Mouse (Mus musculus): Measurements from ENCODE around the gene Prrx1. TPM values are rescaled to one million over a fixed set of nuclear protein-coding genes. Genes with fewer than 3 reads are reported as not detected.
A peak's percentile ranks its signal among the peaks of the same experiment; 100 is the strongest.

Prrx1 gene
- polyA plus RNA-seq, 1 experiment from 2014 or later, result 9.1 TPM

- Histone ChIP-seq H3K4me2 (no peak overlapping the region), H3K4me3 (ENCODE audit: low read depth, low read length) (no peak overlapping the region), H3K9me3 (replicated peaks; ENCODE audit: control insufficient read depth, low read length) (no peaks in the 10 kb centered on the region), H3K9ac (ENCODE audit: low read depth, low read length) (no peak overlapping the region), H3K36me3 (ENCODE audit: control insufficient read depth, insufficient read depth, low read length) (no peaks in the 10 kb centered on the region), H3K27me3 (ENCODE audit: control insufficient read depth, insufficient read depth, low read length) (peaks cover 18% of the 10 kb centered on the region; the same call in 1 of the 2 replicates), H3K4me1 (ENCODE audit: control insufficient read depth, insufficient read depth, low read length) (peaks cover 7% of the 10 kb centered on the region), H3K27ac (ENCODE audit: low read depth, low read length) (no peak overlapping the region)
- ATAC-seq (replicated peaks; ENCODE audit: insufficient number of reproducible peaks, low FRiP score, low TSS enrichment), result no peak
- 0% methylated on average over 1 of the region's 1 CpGs for WGBS (ENCODE audit: insufficient replicate concordance)
Measured at GRCm38 (mm10) chr1:163316920-163317319, 3.4 kb upstream of the Prrx1 start.

- 0 out of 2 replicates have a peak overlapping the region, but pooled peaks have one; percentile 31 for H3K27ac ChIP-seq (ENCODE audit: low read depth, low read length)
- WGBS (ENCODE audit: insufficient replicate concordance), result under 1% methylated on average over 23 of the region's 23 CpGs
- peaks cover 29% of the 10 kb centered on the region for H3K27me3 ChIP-seq (ENCODE audit: control insufficient read depth, insufficient read depth, low read length)
- no peak for ATAC-seq (replicated peaks; ENCODE audit: insufficient number of reproducible peaks, low FRiP score, low TSS enrichment)
- no peaks in the 10 kb centered on the region for H3K36me3 ChIP-seq (ENCODE audit: control insufficient read depth, insufficient read depth, low read length)
- H3K9ac ChIP-seq (ENCODE audit: low read depth, low read length), result peak overlapping the region; percentile 46; the same call in 1 of the 2 replicates
- peaks cover 7% of the 10 kb centered on the region for H3K4me1 ChIP-seq (ENCODE audit: control insufficient read depth, insufficient read depth, low read length)
- no peaks in the 10 kb centered on the region for H3K9me3 ChIP-seq (replicated peaks; ENCODE audit: control insufficient read depth, low read length)
- H3K4me2 ChIP-seq, result peak overlapping the region; percentile 97
- H3K4me3 ChIP-seq (ENCODE audit: low read depth, low read length), result peak overlapping the region; percentile 64
Measured at GRCm38 (mm10) chr1:163314829-163315301, 1.4 kb upstream of the Prrx1 start.

GRCm38 (mm10) chr1:163313921-163314725 lies 613 bp upstream of the Prrx1 start:
- Histone ChIP-seq H3K27me3 (ENCODE audit: control insufficient read depth, insufficient read depth, low read length) (peaks cover 37% of the 10 kb centered on the region), H3K9me3 (replicated peaks; ENCODE audit: control insufficient read depth, low read length) (no peaks in the 10 kb centered on the region), H3K4me1 (ENCODE audit: control insufficient read depth, insufficient read depth, low read length) (peaks cover 7% of the 10 kb centered on the region), H3K9ac (ENCODE audit: low read depth, low read length) (peak overlapping the region; percentile 49), H3K4me2 (peak overlapping the region; percentile 97), H3K4me3 (ENCODE audit: low read depth, low read length) (peak overlapping the region; percentile 64), H3K27ac (ENCODE audit: low read depth, low read length) (peak overlapping the region; percentile 31; the same call in 1 of the 2 replicates), H3K36me3 (ENCODE audit: control insufficient read depth, insufficient read depth, low read length) (no peaks in the 10 kb centered on the region)
- ATAC-seq (replicated peaks; ENCODE audit: insufficient number of reproducible peaks, low FRiP score, low TSS enrichment), result no peak
- WGBS (ENCODE audit: insufficient replicate concordance), result under 1% methylated on average over 21 of the region's 21 CpGs

- Histone ChIP-seq H3K27ac (ENCODE audit: low read depth, low read length) (peak overlapping the region; percentile 52), H3K9me3 (replicated peaks; ENCODE audit: control insufficient read depth, low read length) (no peaks in the 10 kb centered on the region), H3K36me3 (ENCODE audit: control insufficient read depth, insufficient read depth, low read length) (no peaks in the 10 kb centered on the region), H3K9ac (ENCODE audit: low read depth, low read length) (peak overlapping the region; percentile 76), H3K4me1 (ENCODE audit: control insufficient read depth, insufficient read depth, low read length) (peaks cover 7% of the 10 kb centered on the region), H3K27me3 (ENCODE audit: control insufficient read depth, insufficient read depth, low read length) (peaks cover 53% of the 10 kb centered on the region), H3K4me2 (peak overlapping the region; percentile 97), H3K4me3 (ENCODE audit: low read depth, low read length) (peak overlapping the region; percentile 64)
- ATAC-seq (replicated peaks; ENCODE audit: insufficient number of reproducible peaks, low FRiP score, low TSS enrichment), result no peak; the same call in 1 of the 2 replicates
- WGBS (ENCODE audit: insufficient replicate concordance), result under 1% methylated on average over 58 of the region's 59 CpGs
Measured at GRCm38 (mm10) chr1:163311861-163312811, 1.4 kb downstream of the Prrx1 start.

GRCm38 (mm10) chr1:163311006-163311836 lies 2.3 kb downstream of the Prrx1 start:
- Histone ChIP-seq H3K4me2 (peak overlapping the region; percentile 97), H3K9me3 (replicated peaks; ENCODE audit: control insufficient read depth, low read length) (no peaks in the 10 kb centered on the region), H3K9ac (ENCODE audit: low read depth, low read length) (peak overlapping the region; percentile 76), H3K36me3 (ENCODE audit: control insufficient read depth, insufficient read depth, low read length) (no peaks in the 10 kb centered on the region), H3K27me3 (ENCODE audit: control insufficient read depth, insufficient read depth, low read length) (peaks cover 53% of the 10 kb centered on the region), H3K27ac (ENCODE audit: low read depth, low read length) (no peak overlapping the region), H3K4me3 (ENCODE audit: low read depth, low read length) (peak overlapping the region; percentile 64), H3K4me1 (ENCODE audit: control insufficient read depth, insufficient read depth, low read length) (peaks cover 7% of the 10 kb centered on the region)
- WGBS (ENCODE audit: insufficient replicate concordance), result 13% methylated on average over 13 of the region's 13 CpGs
- ATAC-seq (replicated peaks; ENCODE audit: insufficient number of reproducible peaks, low FRiP score, low TSS enrichment), result no peak

GRCm38 (mm10) chr1:163310023-163310754 lies 3.3 kb downstream of the Prrx1 start:
- no peak overlapping the region for H3K9ac ChIP-seq (ENCODE audit: low read depth, low read length)
- no peak overlapping the region; the same call in 1 of the 2 replicates for H3K4me3 ChIP-seq (ENCODE audit: low read depth, low read length)
- ATAC-seq (replicated peaks; ENCODE audit: insufficient number of reproducible peaks, low FRiP score, low TSS enrichment), result no peak
- WGBS (ENCODE audit: insufficient replicate concordance), result 19% methylated on average over 8 of the region's 8 CpGs
- H3K27ac ChIP-seq (ENCODE audit: low read depth, low read length), result no peak overlapping the region
- H3K36me3 ChIP-seq (ENCODE audit: control insufficient read depth, insufficient read depth, low read length), result no peaks in the 10 kb centered on the region
- peaks cover 7% of the 10 kb centered on the region for H3K4me1 ChIP-seq (ENCODE audit: control insufficient read depth, insufficient read depth, low read length)
- H3K9me3 ChIP-seq (replicated peaks; ENCODE audit: control insufficient read depth, low read length), result no peaks in the 10 kb centered on the region
- H3K4me2 ChIP-seq, result peak overlapping the region; percentile 25; the same call in 1 of the 2 replicates
- peaks cover 46% of the 10 kb centered on the region for H3K27me3 ChIP-seq (ENCODE audit: control insufficient read depth, insufficient read depth, low read length)

GRCm38 (mm10) chr1:163309466-163309865 lies 4.0 kb downstream of the Prrx1 start:
- WGBS (ENCODE audit: insufficient replicate concordance), result 18% methylated on average over 2 of the region's 2 CpGs
- Histone ChIP-seq H3K4me1 (ENCODE audit: control insufficient read depth, insufficient read depth, low read length) (peaks cover 2% of the 10 kb centered on the region; the same call in 1 of the 2 replicates), H3K9ac (ENCODE audit: low read depth, low read length) (no peak overlapping the region), H3K4me2 (peak overlapping the region; percentile 57), H3K36me3 (ENCODE audit: control insufficient read depth, insufficient read depth, low read length) (no peaks in the 10 kb centered on the region), H3K9me3 (replicated peaks; ENCODE audit: control insufficient read depth, low read length) (no peaks in the 10 kb centered on the region), H3K4me3 (ENCODE audit: low read depth, low read length) (no peak overlapping the region; the same call in 1 of the 2 replicates), H3K27me3 (ENCODE audit: control insufficient read depth, insufficient read depth, low read length) (peaks cover 42% of the 10 kb centered on the region), H3K27ac (ENCODE audit: low read depth, low read length) (no peak overlapping the region)
- ATAC-seq (replicated peaks; ENCODE audit: insufficient number of reproducible peaks, low FRiP score, low TSS enrichment), result no peak

All from heart, embryonic 11.5 days (tissue).